Mouse (Mus musculus) c-Kit-positive CD71-negative TER-119-negative erythroid progenitor cells, embryonic 14.5 days (primary cell): Measurements from ENCODE around the gene Pink1.

ENCODE experiments used
- DNase-seq: peaks from one replicate; pipeline ENCODE4 v3.0.0-alpha.2; 2013; ENCODE audit warnings: low read depth

The Pink1 gene

DNA sequence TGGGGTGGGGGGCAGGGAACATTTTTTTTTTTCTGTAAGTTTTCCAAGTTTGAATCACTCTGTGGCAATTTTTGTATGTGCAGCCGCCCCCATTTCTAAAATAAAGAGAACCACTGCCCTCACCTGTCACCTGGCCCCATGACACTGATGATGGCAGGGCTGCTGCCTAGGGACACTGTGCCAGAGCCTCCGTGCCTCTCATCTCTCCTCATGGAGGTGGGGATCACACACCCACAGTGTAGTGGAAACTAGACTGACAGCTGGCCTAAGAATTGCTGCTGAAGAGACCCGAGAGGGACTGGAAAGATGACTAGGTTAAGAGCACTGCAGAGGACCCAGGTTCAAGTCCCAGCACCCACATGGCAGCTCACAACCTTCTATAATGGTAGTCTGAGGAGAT is 14.0 kb downstream of the Pink1 start:
- DNase-seq: no peak

DNA sequence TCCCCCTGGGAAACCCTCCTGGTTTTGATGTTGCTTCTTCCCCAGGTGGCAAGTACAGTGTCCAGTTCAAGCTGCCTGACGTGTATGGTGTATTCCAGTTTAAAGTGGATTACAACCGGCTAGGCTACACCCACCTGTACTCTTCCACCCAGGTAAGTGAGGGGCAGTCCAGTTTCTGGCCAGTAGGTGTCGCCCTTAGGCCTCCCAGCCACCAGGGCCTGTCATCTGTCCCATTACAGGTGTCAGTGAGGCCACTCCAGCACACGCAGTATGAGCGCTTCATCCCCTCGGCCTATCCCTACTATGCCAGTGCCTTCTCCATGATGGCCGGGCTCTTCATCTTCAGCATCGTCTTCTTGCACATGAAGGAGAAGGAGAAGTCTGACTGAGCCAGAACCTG is 14.5 kb downstream of the Pink1 start:
- no peak for DNase-seq

DNA sequence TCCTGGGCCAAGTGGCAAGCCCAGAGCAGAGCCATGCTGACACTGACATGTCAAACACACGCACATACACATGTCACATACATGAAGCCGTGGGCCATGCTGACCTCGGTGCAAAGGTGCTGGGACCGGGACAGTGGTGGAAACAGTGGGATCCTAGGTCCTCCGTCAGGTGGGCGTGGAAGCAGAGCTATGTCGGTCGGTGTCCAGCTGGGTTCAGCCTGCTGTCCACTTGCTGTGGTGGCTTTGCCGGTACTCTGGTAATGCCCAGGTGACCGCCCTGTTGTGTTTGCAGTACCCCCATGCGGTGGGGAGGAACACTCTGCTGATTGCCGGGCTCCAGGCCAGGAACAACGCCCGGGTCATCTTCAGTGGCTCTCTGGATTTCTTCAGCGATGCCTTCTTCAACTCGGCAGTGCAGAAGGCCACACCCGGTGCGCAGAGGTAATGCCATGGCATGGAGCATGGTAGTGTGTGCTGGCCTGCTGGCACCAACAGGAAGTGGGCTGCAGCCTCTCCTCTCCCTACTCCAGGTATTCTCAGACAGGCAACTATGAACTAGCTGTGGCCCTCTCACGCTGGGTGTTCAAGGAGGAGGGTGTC is 15.7 kb downstream of the Pink1 start:
- DNase-seq: no peak

DNA sequence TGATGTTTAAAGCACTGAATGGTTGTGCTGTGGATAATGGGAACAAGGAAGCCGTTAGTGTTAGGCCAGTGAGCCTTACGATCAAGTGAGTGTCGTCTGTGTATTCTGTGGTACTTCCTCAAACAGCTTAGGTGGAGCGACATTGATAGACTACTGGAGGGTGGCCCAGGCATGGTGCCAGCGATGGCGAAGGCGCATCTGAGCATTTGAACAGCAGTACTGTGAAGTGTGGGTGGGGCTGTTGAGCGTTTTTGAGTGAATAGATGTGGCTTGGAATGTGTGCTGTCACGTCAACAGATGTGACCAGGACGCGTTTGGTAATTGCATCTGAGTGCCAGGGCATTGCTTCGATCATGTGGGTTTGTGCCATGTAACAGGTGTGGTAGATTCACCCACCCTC is 18.4 kb downstream of the Pink1 start:
- no peak for DNase-seq

DNA sequence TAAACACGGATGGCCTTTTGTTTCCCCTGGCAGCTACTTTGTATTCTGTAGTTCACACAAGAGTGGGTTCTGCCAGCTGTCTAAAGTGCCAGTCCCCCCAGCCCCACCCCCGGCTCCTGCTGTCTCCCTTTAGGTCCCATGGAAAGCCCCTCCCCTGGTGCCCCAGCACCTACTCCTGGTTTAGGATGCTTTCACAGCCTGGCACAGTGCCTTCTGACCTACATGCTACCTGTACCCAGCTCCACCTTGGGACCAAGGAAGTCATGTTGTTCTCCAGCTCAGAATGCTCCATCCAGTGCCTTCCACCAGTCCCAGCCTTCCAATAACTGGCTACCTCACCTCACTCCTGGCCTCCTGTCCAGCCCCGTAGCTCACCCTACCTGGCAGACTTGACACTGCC is 19.1 kb downstream of the Pink1 start:
- no peak for DNase-seq

DNA sequence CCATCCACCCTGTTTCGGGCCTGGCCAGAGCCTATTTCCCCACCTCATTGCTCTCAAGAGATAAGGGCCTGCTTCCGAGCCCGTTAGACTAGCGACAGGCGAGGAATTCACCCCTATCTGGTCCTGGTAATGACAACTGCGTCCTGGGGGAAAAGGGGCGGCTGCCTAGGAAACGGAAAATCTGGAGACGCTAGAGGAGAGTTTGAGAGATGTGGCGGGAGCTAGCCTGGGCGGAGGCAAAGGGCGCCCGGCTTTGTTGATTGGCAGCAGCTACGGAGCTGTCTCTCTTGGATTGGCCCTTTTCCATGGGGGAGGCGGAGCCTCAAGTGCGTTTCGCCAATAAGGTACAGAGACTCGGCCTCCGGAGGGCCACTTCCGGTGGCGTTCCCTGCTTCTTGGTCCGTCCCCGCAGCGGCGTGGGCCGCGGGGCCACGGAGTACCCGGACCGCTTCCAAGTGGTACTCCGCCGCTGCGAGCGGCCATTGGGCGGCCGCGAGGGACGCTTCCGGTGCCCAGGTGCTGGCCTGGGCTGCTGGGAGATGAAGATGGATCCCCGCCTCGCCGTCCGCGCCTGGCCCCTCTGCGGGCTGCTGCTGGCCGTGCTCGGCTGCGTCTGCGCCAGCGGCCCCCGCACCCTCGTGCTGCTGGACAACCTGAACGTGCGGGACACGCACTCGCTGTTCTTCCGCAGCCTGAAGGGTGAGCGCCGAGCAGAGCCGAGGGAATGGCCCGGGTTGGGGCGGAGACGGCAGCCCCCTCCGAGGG is 21.6 kb downstream of the Pink1 start, which contains the start of gene Ddost:
Gene Ddost (plus strand): TSS at position 391 of the 765 bp plus-strand sequence.
- peak; percentile 97 for DNase-seq

DNA sequence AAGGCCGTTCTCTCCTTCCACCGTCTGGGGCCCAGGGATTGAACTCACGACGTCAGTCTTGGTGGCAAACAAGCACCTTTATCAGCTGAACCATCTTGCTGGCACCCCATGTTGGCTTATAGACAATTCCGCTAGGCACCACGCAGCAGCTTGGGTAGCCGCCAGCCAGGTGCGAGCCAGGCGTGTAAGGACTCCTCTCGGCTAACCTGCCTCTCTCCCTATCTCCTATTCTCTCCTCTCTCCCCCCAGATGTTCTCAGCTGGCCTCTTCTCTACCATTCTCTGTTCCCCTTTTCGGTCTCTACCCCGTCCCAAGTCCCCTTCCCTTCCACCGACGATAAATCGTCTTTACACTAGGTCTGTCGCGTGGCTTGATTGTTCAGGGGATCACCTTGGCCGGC is 22.4 kb downstream of the Pink1 start:
- no peak for DNase-seq

DNA sequence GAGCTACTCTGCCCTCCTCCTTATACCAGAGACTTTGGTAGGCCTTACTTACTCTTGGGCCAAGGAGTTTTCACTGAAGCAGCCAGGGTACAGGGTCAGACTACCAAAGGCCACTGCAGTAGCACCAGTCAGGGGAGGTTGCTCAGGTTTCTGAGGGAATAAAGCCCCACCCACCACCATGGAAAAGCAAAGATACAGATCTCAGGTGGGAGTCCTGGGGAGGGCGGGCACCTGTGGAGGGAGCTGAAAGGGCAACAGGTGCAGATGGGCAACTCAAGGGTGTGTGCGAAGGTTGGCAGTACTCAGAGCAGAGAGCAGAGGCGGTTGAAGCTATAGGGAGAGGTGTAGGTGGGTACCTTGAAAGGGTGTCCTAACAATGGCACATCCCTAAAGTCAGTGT is 23.1 kb downstream of the Pink1 start:
- DNase-seq: no peak

DNA sequence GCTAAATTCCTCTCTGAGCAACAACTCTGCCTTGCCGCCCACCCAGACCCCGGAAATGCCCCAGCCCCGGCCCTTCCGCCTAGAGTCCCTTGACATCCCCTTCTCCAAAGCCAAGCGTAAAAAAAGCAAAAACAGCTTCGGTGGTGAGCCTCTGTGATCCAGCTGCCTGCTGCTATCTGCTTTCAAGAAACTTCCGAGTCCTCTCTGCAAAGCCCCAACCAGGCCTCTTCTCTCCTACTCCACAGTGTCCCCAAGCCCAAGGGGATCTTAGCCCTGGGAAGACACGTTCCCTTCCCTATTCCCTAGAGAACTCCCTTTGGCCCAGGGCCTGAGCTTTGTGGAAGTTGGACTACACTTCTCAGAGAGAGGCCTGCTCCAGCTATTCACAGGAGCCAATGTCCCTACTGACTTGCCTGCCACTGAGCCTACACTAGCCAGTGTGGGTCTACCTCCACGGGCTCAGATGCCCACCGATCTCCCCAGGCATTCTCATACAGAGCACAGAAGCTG is 24.8 kb downstream of the Pink1 start:
- DNase-seq: no peak

DNA sequence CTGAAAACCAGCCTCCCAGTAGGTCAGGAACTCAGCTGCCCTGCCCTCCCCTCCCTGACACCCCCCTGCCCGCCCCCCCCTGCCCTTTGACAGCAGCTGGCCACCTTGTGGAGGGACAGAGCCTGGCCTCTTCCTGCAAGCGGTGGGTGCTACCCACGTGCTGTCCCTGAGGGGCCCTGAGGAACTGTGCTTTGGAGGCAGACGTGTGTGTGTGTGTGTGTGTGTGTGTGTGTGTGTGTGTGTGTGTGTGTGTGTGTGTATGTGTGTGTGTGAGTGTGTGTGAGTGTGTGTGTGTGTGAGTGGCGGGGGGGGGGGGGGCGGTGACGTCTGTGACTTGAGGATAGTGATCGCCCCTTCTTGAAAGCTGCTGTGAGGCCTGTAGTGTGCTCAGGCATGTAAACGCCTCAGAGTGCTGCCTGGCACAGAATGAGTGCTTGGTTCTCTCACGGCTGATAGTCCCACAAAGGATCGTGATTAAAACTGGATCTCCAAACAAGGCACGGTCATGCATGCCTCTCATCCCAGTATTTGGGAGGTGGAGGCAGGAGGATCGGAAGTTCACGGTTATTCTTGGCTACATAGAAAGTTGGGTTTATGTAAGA is 32.1 kb downstream of the Pink1 start:
- no peak for DNase-seq

DNA sequence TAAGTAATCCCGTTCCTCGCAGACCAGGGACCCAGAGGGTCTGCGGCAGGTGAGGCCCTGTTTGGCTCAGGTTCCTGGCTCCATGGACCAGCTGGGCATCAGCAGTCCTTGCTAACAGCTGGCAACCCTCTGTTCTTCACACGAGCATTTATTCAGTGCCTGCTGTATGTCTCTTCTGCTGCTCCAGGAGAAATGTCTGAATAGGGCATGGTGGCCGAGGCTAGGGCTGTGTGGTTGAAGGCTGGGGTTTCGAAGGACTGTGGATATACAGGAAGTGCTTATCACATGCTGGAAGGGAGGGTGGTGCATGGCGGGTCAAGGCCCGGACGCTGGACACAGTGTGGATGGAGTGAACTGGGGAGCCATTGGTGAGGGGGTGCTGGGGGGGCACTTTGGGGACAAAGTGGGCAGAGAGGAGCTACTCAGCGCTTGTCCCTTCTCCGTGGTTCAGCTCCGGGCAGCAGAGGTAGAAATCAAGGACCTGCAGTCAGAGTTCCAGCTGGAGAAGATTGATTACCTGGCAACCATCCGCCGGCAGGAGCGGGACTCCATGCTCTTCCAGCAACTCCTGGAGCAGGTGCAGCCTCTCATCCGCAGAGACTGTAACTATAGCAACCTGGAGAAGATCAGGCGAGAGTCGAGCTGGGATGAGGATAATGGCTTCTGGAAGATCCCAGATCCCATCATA is 32.7 kb downstream of the Pink1 start:
- DNase-seq: no peak

DNA sequence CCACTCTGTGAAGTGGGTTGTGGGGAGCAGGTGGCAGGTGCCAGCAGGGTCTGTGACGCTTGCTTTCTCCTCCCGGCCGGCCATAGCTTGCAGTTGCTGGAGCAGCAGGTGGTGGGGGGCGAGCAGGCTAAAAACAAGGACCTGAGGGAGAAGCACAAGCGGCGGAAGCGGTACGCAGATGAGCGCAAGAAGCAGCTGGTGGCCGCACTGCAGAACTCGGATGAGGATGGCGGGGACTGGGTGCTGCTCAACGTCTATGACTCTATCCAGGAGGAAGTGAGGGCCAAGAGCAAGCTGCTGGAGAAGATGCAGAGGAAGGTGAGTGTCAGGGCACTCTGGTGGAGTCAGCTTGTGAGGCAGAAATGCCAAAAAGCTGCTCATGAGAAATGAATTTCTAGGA is 34.1 kb downstream of the Pink1 start:
- DNase-seq: no peak

DNA sequence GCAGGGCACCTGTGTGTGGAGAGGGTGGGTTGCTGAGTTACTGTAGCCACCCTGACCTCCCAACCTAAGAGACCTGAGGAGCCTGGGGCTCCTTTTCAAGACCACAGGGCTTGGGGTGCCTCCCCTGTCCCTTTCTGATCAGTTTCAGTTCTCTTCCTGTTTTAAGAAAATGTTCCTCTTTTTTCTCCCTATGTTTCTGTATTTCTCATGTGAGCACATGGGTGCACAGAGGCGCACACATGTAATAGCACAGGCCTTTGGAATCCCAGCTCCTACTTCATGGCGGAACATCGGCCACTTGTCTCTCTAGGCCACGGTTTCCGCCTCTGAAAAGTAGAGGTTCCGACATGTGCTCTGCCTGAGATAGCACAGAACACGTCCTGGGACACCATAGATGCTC is 37.4 kb downstream of the Pink1 start:
- DNase-seq: no peak

DNA sequence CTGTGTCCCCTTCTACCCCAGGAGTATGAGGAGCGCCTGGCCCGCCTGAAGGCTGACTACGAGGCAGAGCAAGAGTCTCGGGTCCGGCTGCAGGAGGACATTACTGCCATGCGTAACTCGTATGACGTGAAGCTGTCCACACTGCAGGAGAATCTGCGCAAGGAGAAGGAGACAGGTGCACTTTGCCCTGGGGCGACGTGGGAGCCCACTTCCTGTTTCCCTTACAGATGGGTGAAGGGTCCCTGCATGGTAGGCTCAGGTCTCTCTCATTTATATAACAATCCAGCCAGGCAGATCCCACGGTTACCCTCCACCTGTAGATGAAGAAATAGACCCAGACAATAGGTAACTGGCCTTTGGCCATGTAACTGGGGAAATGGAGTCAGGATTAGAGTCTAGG is 39.7 kb downstream of the Pink1 start:
- no peak for DNase-seq

DNA sequence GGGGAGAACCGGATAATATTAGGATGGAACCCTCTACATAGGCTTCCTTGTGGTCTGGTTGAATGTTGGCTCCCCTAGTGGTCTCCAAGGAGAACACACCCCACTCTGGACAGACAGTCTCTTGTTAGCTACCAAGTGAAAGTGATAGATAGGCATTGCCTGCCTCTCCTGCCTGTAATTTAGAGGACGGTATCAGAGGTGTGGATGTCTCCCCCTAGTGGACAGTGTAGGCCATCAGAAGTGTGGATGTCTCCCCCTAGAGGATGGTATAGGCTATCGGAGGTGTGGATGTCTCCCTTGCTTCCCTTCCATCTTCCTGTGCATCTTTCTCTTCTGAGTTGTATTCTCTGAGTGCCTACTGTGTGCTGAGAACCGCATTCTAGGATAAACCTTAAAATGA is 43.3 kb downstream of the Pink1 start:
- DNase-seq: peak; percentile 91

DNA sequence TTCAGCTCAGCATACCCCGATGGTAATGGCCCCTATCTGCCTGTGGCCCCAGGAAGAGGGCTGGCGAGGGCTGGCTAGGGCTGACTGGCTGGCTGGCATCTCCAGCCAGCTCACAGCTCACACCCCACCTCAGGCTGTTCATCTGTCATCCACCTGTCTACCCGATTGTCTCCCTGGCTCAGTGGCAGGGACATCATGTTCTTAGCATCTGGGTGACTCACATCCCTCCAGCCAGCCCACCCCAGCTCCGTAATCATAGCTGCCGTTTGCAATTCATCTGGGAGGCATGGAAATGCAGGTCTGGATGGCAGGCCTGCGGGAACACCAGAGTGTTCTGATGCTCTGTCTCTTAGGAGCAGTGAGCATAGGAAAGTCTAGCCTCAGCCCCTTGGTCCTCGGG is 47.8 kb downstream of the Pink1 start:
- DNase-seq: no peak

DNA sequence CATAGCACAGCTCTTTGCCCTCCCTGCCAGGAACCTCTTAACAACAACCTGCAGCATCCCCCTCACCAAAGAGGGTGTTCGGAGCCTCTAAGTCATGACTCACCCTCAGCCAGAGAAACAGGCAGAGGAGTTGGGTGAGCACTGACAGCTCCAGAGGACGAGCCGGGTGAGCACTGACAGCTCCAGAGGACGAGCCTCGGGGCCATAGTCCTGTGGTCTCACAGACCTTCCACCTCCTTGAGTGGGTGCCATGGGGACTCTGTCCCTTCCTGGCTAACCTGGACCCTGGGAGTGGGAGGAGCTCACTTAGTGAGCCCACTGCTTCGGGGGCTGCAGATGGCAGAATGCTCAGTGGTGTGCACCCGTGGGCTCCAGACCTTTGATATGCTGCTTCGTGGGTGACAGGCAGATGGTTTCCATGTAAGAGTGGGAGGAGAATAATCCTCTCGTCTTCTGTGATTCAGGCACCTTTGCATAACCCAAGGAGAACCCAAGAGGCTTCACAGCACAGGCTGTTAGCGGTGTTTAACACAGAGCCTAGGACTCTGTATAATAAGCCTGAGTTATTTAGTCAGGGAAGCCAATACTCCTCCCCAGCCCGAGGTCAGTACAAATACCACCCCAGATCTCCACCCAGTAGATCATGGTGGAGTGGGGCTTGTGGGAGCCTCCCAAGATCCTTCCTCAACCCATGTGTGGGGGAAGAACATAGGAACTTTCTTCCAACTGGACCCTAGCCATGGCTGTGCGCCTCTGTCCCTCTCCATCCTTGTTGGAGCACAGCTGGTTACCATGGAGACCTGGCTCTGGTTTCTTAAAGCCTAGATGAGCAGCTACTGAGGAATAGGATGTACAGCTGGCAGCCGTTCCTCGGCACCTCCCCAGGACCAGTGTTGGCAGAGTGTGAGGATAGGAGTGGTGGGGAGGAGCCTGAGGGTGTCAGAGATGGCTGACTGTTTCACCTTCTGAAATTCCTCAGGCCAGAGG is 53.8 kb downstream of the Pink1 start:
- DNase-seq: no peak

DNA sequence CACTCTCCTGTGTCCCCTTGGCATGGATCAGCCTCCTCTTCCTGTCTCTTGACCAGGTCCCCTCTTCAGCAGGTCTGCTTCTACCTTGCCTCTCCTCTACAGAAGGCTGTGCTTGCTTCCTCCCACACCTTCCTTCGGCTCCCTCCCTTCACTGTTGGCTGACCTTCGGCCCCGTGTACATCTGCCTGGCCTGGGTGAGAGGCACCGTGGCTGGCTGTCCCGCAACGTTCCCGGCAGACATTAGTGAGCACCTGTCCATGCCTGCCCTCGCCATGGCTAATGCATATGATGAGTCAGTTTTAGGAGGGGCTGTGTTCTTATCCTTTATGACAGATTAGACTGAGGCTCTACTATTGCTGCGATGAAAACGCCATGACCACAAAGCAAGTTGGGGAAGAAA is 58.2 kb downstream of the Pink1 start:
- no peak for DNase-seq
